Mouse (Mus musculus) embryonic facial prominence, embryonic 14.5 days (tissue): ENCODE measurements around the gene Map2k7. TPM values are rescaled to one million over a fixed set of nuclear protein-coding genes. Genes with fewer than 3 reads are reported as not detected.

Experiments used
- ATAC-seq: fragments of 200-750 bp; cut with Nextera tagmentation; 2 replicates; pipeline ENCODE4 v1.8.0; 2017; ENCODE audit warnings: low read depth, moderate number of reproducible peaks, moderate TSS enrichment
- DNase-seq: peaks from one replicate; pipeline ENCODE4 v3.0.0-alpha.2; 2015; ENCODE audit warnings: low spot score
- H3K27ac ChIP-seq: fragments of 300-500 bp; sonication (generic); replicated peaks from 2 replicates; pipeline ENCODE4 v1.5.1; 2014; ENCODE audit warnings: low read depth, mild to moderate bottlenecking, low read length, moderate library complexity
- H3K27me3 ChIP-seq: fragments of 300-500 bp; sonication (generic); replicated peaks from 2 replicates; pipeline ENCODE4 v1.6.1; 2014; ENCODE audit warnings: low read length; ENCODE audit not compliant: control insufficient read depth, insufficient read depth
- H3K36me3 ChIP-seq: fragments of 300-500 bp; sonication (generic); 2 replicates; pipeline ENCODE4 v1.6.1; 2014; ENCODE audit warnings: low read length, mixed read lengths; ENCODE audit not compliant: control insufficient read depth, insufficient read depth
- H3K4me1 ChIP-seq: fragments of 300-500 bp; sonication (generic); 2 replicates; pipeline ENCODE4 v1.6.1; 2014; ENCODE audit warnings: antibody characterized with exemption, low read length; ENCODE audit not compliant: control insufficient read depth, insufficient read depth
- H3K4me2 ChIP-seq: fragments of 300-500 bp; sonication (generic); 2 replicates; pipeline ENCODE4 v1.6.1; 2014; ENCODE audit warnings: low read depth, mild to moderate bottlenecking, low read length, moderate library complexity, mixed read lengths
- H3K4me3 ChIP-seq: fragments of 300-500 bp; sonication (generic); 2 replicates; pipeline ENCODE4 v1.5.1; 2014; ENCODE audit warnings: low read depth, mild to moderate bottlenecking, low read length
- H3K9ac ChIP-seq: fragments of 300-500 bp; sonication (generic); 2 replicates; pipeline ENCODE4 v1.6.1; 2014; ENCODE audit warnings: low read depth, mild to moderate bottlenecking, low read length, moderate library complexity, mixed read lengths
- H3K9me3 ChIP-seq: fragments of 300-500 bp; sonication (generic); 2 replicates; pipeline ENCODE4 v1.6.1; 2016; ENCODE audit warnings: low read length; ENCODE audit not compliant: control insufficient read depth
- WGBS: fragments of 180-500 bp; shearing (Covaris S2); extraction: QIAGEN DNeasy Blood & Tissue Kit; methylation state at CpG from one replicate; pipeline ENCODE4 v1.1.7; 2014; 5-methylcytosine and 5-hydroxymethylcytosine counted together
- polyA plus RNA-seq: library from polyadenylated mRNA; unstranded; fragments of >200 nt; fragmentation: Nextera tagmentation; extraction: Ambion mirVana; gene quantifications from 2 replicates; pipeline ENCODE4 v1.2.1, GENCODE M21; 2014

Gene Map2k7
- polyA plus RNA-seq: 18.1 and 21.4 TPM in 2 replicates

- ATAC-seq (peak; percentile 96), DNase-seq (peak; percentile 100)
- H3K4me3 ChIP-seq: peak within 1 kb of the TSS; percentile 61
- H3K9ac ChIP-seq: peak within 1 kb of the TSS; percentile 83
- H3K9me3 ChIP-seq: no peaks in the 10 kb centered on the region
- no peaks in the 10 kb centered on the region for H3K27me3 ChIP-seq
- H3K4me1 ChIP-seq: peaks cover 15% of the 10 kb centered on the region; the same call in 1 of the 2 replicates
- peaks cover 29% of the 10 kb centered on the region for H3K36me3 ChIP-seq
- under 1% methylated on average over 53 of the region's 71 CpGs for WGBS
- H3K27ac ChIP-seq: peak within 1 kb of the TSS; percentile 96
- H3K4me2 ChIP-seq: peak within 1 kb of the TSS; percentile 80
Observed at GRCm38 (mm10) chr8:4238434-4239192, at the start of gene Map2k7, which contains the start of gene Gm49320. TSS of gene Map2k7 (plus strand) at chr8:4238740. TSS of gene Gm49320 (plus strand) at chr8:4238865.

GRCm38 (mm10) chr8:4189031-4189722 lies 49.4 kb upstream of the Map2k7 start:
- Histone ChIP-seq H3K9ac (no peak overlapping the region), H3K4me1 (no peaks in the 10 kb centered on the region), H3K27me3 (no peaks in the 10 kb centered on the region), H3K27ac (no peak overlapping the region), H3K4me3 (no peak overlapping the region), H3K36me3 (peaks cover 54% of the 10 kb centered on the region), H3K4me2 (no peak overlapping the region), H3K9me3 (no peaks in the 10 kb centered on the region)
- WGBS: 52% methylated on average over 3 of the region's 3 CpGs
- DNase-seq (no peak), ATAC-seq (no peak)

- ATAC-seq (peak; percentile 62; the same call in 1 of the 2 replicates), DNase-seq (no peak)
- H3K4me2 ChIP-seq: no peak overlapping the region
- H3K4me3 ChIP-seq: no peak overlapping the region
- H3K9me3 ChIP-seq: no peaks in the 10 kb centered on the region
- no peaks in the 10 kb centered on the region for H3K4me1 ChIP-seq
- H3K27me3 ChIP-seq: no peaks in the 10 kb centered on the region
- H3K36me3 ChIP-seq: peaks cover 27% of the 10 kb centered on the region
- no peak overlapping the region for H3K9ac ChIP-seq
- WGBS: 58% methylated on average over 5 of the region's 5 CpGs
- no peak overlapping the region for H3K27ac ChIP-seq
Observed at GRCm38 (mm10) chr8:4192305-4192704, 46.2 kb upstream of the Map2k7 start.

- ATAC-seq (peak; percentile 83), DNase-seq (peak; percentile 71)
- Histone ChIP-seq H3K4me3 (no peak overlapping the region), H3K9ac (peak overlapping the region; percentile 8; the same call in 1 of the 2 replicates), H3K4me1 (no peaks in the 10 kb centered on the region), H3K4me2 (no peak overlapping the region), H3K36me3 (peaks cover 27% of the 10 kb centered on the region), H3K27ac (0 out of 2 replicates have a peak overlapping the region, but pooled peaks have one; percentile 6), H3K27me3 (no peaks in the 10 kb centered on the region), H3K9me3 (no peaks in the 10 kb centered on the region)
- 12% methylated on average over 17 of the region's 18 CpGs for WGBS
Observed at GRCm38 (mm10) chr8:4192807-4193587, 45.5 kb upstream of the Map2k7 start.

- H3K27me3 ChIP-seq: no peaks in the 10 kb centered on the region
- H3K4me2 ChIP-seq: no peak overlapping the region
- ATAC-seq (no peak), DNase-seq (no peak)
- 62% methylated on average over 7 of the region's 7 CpGs for WGBS
- H3K9me3 ChIP-seq: no peaks in the 10 kb centered on the region
- H3K4me1 ChIP-seq: no peaks in the 10 kb centered on the region
- H3K36me3 ChIP-seq: peaks cover 24% of the 10 kb centered on the region
- no peak overlapping the region for H3K4me3 ChIP-seq
- no peak overlapping the region for H3K9ac ChIP-seq
- no peak overlapping the region for H3K27ac ChIP-seq
Observed at GRCm38 (mm10) chr8:4193588-4193894, 45.0 kb upstream of the Map2k7 start.

- Histone ChIP-seq H3K9ac (no peak overlapping the region), H3K9me3 (no peaks in the 10 kb centered on the region), H3K27me3 (peaks cover 24% of the 10 kb centered on the region), H3K36me3 (peaks cover 31% of the 10 kb centered on the region), H3K4me1 (no peaks in the 10 kb centered on the region), H3K4me2 (no peak overlapping the region), H3K4me3 (no peak overlapping the region), H3K27ac (no peak overlapping the region)
- no peak for DNase-seq
- no peak; the same call in 1 of the 2 replicates for ATAC-seq
- 65% methylated on average over 2 of the region's 2 CpGs for WGBS
Observed at GRCm38 (mm10) chr8:4201321-4201720, 37.2 kb upstream of the Map2k7 start.

- Histone ChIP-seq H3K4me3 (no peak overlapping the region), H3K27ac (no peak overlapping the region), H3K9ac (0 out of 2 replicates have a peak overlapping the region, but pooled peaks have one; percentile 26), H3K27me3 (peaks cover 34% of the 10 kb centered on the region), H3K9me3 (no peaks in the 10 kb centered on the region), H3K4me2 (0 out of 2 replicates have a peak overlapping the region, but pooled peaks have one; percentile 26), H3K4me1 (no peaks in the 10 kb centered on the region), H3K36me3 (peaks cover 26% of the 10 kb centered on the region)
- DNase-seq: no peak
- ATAC-seq: no peak
- WGBS: 36% methylated on average over 35 of the region's 38 CpGs
Observed at GRCm38 (mm10) chr8:4205246-4206123, 33.1 kb upstream of the Map2k7 start.
